Mouse (Mus musculus) hindbrain, embryonic 14.5 days (tissue): ENCODE measurements around the gene Tagap1. TPM values are rescaled to one million over a fixed set of nuclear protein-coding genes. Genes with fewer than 3 reads are reported as not detected.

Experiments
- polyA plus RNA-seq: library from polyadenylated mRNA; unstranded; fragments of >200 nt; fragmentation: Nextera tagmentation; extraction: Ambion mirVana; gene quantifications from 2 replicates; pipeline ENCODE4 v1.2.1, GENCODE M21; 2014

The Tagap1 gene
- polyA plus RNA-seq, 1 experiment from 2014 or later = 62.9 TPM

Other genes starting within 250 kb of the Tagap1 start
- gene Ezr, start 178.4 kb downstream of the Tagap1 start, polyA plus RNA-seq = 60.1 and 67.4 TPM in 2 replicates
- 57.9 and 61.9 TPM in 2 replicates for gene Rsph3b, start 12.5 kb downstream of the Tagap1 start, polyA plus RNA-seq
- 96.7 and 129 TPM in 2 replicates for gene Rnaset2b, start 9.5 kb upstream of the Tagap1 start, polyA plus RNA-seq
- gene Gm49721, start 17.7 kb upstream of the Tagap1 start, polyA plus RNA-seq = 0.25 and 0.56 TPM in 2 replicates
- gene Gm1604a, start 64.4 kb upstream of the Tagap1 start, polyA plus RNA-seq = not detected in 2 replicates
- 24.4 and 25.7 TPM in 2 replicates for gene Rps6ka2, start 209.0 kb upstream of the Tagap1 start, polyA plus RNA-seq